Mouse (Mus musculus): ENCODE data around the gene Rpl22. TPM values are rescaled to one million over a fixed set of nuclear protein-coding genes. Genes with fewer than 3 reads are reported as not detected.

The Rpl22 gene
- polyA plus RNA-seq, 1 experiment: 1,836 TPM

- no peak overlapping the region for H3ac ChIP-seq (ENCODE audit: control insufficient read depth, insufficient read length, low read depth)
- no peak overlapping the region for H3K4me3 ChIP-seq (ENCODE audit: insufficient read depth, poor library complexity, severe bottlenecking)
- H3K27me3 ChIP-seq (ENCODE audit: control insufficient read depth, insufficient read depth, insufficient read length): peaks cover 13% of the 10 kb centered on the region
- TF ChIP-seq MYOG (IDR thresholded peaks at IDR 0.05; ENCODE audit: control insufficient read depth, extremely low read depth, insufficient read length) (no peak), FOSL1 (IDR thresholded peaks at IDR 0.05; ENCODE audit: insufficient read depth, low read length, poor library complexity, severe bottlenecking) (no peak), CEBPB (IDR thresholded peaks at IDR 0.05; ENCODE audit: low read depth) (no peak), USF1 (IDR thresholded peaks at IDR 0.05; ENCODE audit: low read depth) (no peak)
- H3K36me3 ChIP-seq (ENCODE audit: control insufficient read depth, insufficient read depth): peaks cover under 1% of the 10 kb centered on the region
- H3K79me3 ChIP-seq (ENCODE audit: low read depth): no peaks in the 10 kb centered on the region
- no peaks in the 10 kb centered on the region for H3K79me2 ChIP-seq (ENCODE audit: control insufficient read depth, insufficient read depth)
Observed at GRCm38 (mm10) chr4:152340584-152341284, 15.2 kb downstream of the Rpl22 start.

- no peaks in the 10 kb centered on the region for H3K79me2 ChIP-seq (ENCODE audit: control insufficient read depth, insufficient read depth)
- peaks cover 21% of the 10 kb centered on the region for H3K27me3 ChIP-seq (ENCODE audit: control insufficient read depth, insufficient read depth, insufficient read length)
- TF ChIP-seq USF1 (IDR thresholded peaks at IDR 0.05; ENCODE audit: low read depth) (no peak), MAX (IDR thresholded peaks at IDR 0.05) (no peak), CEBPB (IDR thresholded peaks at IDR 0.05; ENCODE audit: low read depth) (no peak), MYOG (IDR thresholded peaks at IDR 0.05; ENCODE audit: control insufficient read depth, extremely low read depth, insufficient read length) (no peak), CTCF (IDR thresholded peaks at IDR 0.05; ENCODE audit: control insufficient read depth, insufficient read depth, insufficient read length) (peak; percentile 50), MYOD1 (IDR thresholded peaks at IDR 0.05; ENCODE audit: control insufficient read depth, insufficient read length, low read depth) (no peak), FOSL1 (IDR thresholded peaks at IDR 0.05; ENCODE audit: insufficient read depth, low read length, poor library complexity, severe bottlenecking) (no peak)
- H3K36me3 ChIP-seq (ENCODE audit: control insufficient read depth, insufficient read depth): no peaks in the 10 kb centered on the region
- no peak overlapping the region for H3ac ChIP-seq (ENCODE audit: control insufficient read depth, insufficient read length, low read depth)
- H3K79me3 ChIP-seq (ENCODE audit: low read depth): no peaks in the 10 kb centered on the region
- H3K4me3 ChIP-seq (ENCODE audit: insufficient read depth, poor library complexity, severe bottlenecking): no peak overlapping the region
Observed at GRCm38 (mm10) chr4:152343296-152343695, 17.8 kb downstream of the Rpl22 start.

- TF ChIP-seq FOSL1 (IDR thresholded peaks at IDR 0.05; ENCODE audit: insufficient read depth, low read length, poor library complexity, severe bottlenecking) (no peak), MYOD1 (IDR thresholded peaks at IDR 0.05; ENCODE audit: control insufficient read depth, insufficient read length, low read depth) (no peak), CTCF (IDR thresholded peaks at IDR 0.05; ENCODE audit: control insufficient read depth, insufficient read depth, insufficient read length) (no peak), MYOG (IDR thresholded peaks at IDR 0.05; ENCODE audit: control insufficient read depth, extremely low read depth, insufficient read length) (no peak), CEBPB (IDR thresholded peaks at IDR 0.05; ENCODE audit: low read depth) (no peak), MAX (IDR thresholded peaks at IDR 0.05) (no peak), USF1 (IDR thresholded peaks at IDR 0.05; ENCODE audit: low read depth) (no peak)
- Histone ChIP-seq H3K79me3 (ENCODE audit: low read depth) (no peaks in the 10 kb centered on the region), H3K79me2 (ENCODE audit: control insufficient read depth, insufficient read depth) (no peaks in the 10 kb centered on the region), H3K27me3 (ENCODE audit: control insufficient read depth, insufficient read depth, insufficient read length) (peaks cover 22% of the 10 kb centered on the region), H3ac (ENCODE audit: control insufficient read depth, insufficient read length, low read depth) (no peak overlapping the region), H3K4me3 (ENCODE audit: insufficient read depth, poor library complexity, severe bottlenecking) (no peak overlapping the region), H3K36me3 (ENCODE audit: control insufficient read depth, insufficient read depth) (no peaks in the 10 kb centered on the region)
Observed at GRCm38 (mm10) chr4:152344651-152345050, 19.1 kb downstream of the Rpl22 start.

DNA sequence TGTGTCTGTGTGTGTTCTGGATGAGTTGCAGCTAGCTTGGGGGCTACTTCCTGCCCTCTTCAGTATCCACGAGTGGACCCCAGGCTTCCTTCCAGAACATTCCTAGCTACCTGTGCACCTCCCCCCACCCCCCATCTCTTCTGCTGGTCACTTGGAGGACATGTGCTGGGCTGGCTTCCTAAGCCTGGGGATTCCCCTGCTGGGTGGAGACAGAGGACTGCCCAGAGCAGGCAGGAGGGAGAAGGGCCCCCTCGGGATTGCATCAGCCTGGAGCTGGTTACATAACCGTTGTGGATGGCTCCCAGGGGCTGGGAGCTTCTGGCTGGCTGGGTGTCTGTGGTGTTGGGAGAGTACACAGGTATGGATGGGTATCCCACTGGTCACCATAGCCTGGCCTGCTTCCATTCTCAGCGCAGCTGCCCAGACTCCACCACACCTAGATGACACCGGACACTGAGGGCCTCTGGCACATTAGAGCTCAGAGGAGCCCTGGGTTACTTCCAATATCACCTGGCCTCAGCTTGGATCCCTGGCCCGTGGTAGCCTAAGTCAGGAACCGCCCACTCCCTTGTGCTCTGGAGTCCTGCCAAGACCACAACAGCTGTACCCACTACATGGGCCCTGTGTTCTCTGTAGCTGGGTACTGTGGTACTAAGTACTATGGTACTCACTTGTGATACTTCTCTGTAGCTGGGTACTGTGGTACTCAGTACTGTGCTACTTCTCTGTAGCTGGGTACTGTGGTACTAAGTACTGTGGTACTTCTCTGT is 19.8 kb downstream of the Rpl22 start:
- no peaks in the 10 kb centered on the region for H3K36me3 ChIP-seq (ENCODE audit: control insufficient read depth, insufficient read depth)
- H3K4me3 ChIP-seq (ENCODE audit: insufficient read depth, poor library complexity, severe bottlenecking): no peak overlapping the region
- no peak overlapping the region for H3ac ChIP-seq (ENCODE audit: control insufficient read depth, insufficient read length, low read depth)
- peaks cover 23% of the 10 kb centered on the region for H3K27me3 ChIP-seq (ENCODE audit: control insufficient read depth, insufficient read depth, insufficient read length)
- no peaks in the 10 kb centered on the region for H3K79me3 ChIP-seq (ENCODE audit: low read depth)
- no peaks in the 10 kb centered on the region for H3K79me2 ChIP-seq (ENCODE audit: control insufficient read depth, insufficient read depth)
- TF ChIP-seq USF1 (IDR thresholded peaks at IDR 0.05; ENCODE audit: low read depth) (no peak), MAX (IDR thresholded peaks at IDR 0.05) (no peak), MYOD1 (IDR thresholded peaks at IDR 0.05; ENCODE audit: control insufficient read depth, insufficient read length, low read depth) (peak; percentile 48), CEBPB (IDR thresholded peaks at IDR 0.05; ENCODE audit: low read depth) (peak; percentile 70), MYOG (IDR thresholded peaks at IDR 0.05; ENCODE audit: control insufficient read depth, extremely low read depth, insufficient read length) (no peak), CTCF (IDR thresholded peaks at IDR 0.05; ENCODE audit: control insufficient read depth, insufficient read depth, insufficient read length) (no peak), FOSL1 (IDR thresholded peaks at IDR 0.05; ENCODE audit: insufficient read depth, low read length, poor library complexity, severe bottlenecking) (no peak)

GRCm38 (mm10) chr4:152349837-152350381 is 24.4 kb downstream of the Rpl22 start:
- Histone ChIP-seq H3K79me3 (ENCODE audit: low read depth) (no peaks in the 10 kb centered on the region), H3ac (ENCODE audit: control insufficient read depth, insufficient read length, low read depth) (no peak overlapping the region), H3K4me3 (ENCODE audit: insufficient read depth, poor library complexity, severe bottlenecking) (no peak overlapping the region), H3K36me3 (ENCODE audit: control insufficient read depth, insufficient read depth) (no peaks in the 10 kb centered on the region), H3K27me3 (ENCODE audit: control insufficient read depth, insufficient read depth, insufficient read length) (peaks cover 23% of the 10 kb centered on the region), H3K79me2 (ENCODE audit: control insufficient read depth, insufficient read depth) (no peaks in the 10 kb centered on the region)
- no peak for TF ChIP-seq CTCF (IDR thresholded peaks at IDR 0.05; ENCODE audit: control insufficient read depth, insufficient read depth, insufficient read length)
- no peak for TF ChIP-seq MYOG (IDR thresholded peaks at IDR 0.05; ENCODE audit: control insufficient read depth, extremely low read depth, insufficient read length)
- no peak for TF ChIP-seq USF1 (IDR thresholded peaks at IDR 0.05; ENCODE audit: low read depth)
- TF ChIP-seq MYOD1 (IDR thresholded peaks at IDR 0.05; ENCODE audit: control insufficient read depth, insufficient read length, low read depth): no peak
- TF ChIP-seq FOSL1 (IDR thresholded peaks at IDR 0.05; ENCODE audit: insufficient read depth, low read length, poor library complexity, severe bottlenecking): no peak
- TF ChIP-seq MAX (IDR thresholded peaks at IDR 0.05): no peak
- no peak for TF ChIP-seq CEBPB (IDR thresholded peaks at IDR 0.05; ENCODE audit: low read depth)
